Mouse (Mus musculus) ES-E14 (cell line): Measurements from ENCODE around the gene Trmt44.

Source experiments
- CHD2 ChIP-seq: IDR thresholded peaks from 2 replicates; pipeline ENCODE4 v1.6.1; 2014; ENCODE audit warnings: mild to moderate bottlenecking, low read depth, low read length, inconsistent platforms
- MAFK ChIP-seq: IDR thresholded peaks from 2 replicates; pipeline ENCODE4 v1.6.1; 2014; ENCODE audit warnings: mild to moderate bottlenecking, low read depth, low read length, inconsistent platforms; ENCODE audit not compliant: insufficient read depth
- ZC3H11A ChIP-seq: IDR thresholded peaks from 2 replicates; pipeline ENCODE4 v1.6.1; 2012; ENCODE audit warnings: low read depth, mild to moderate bottlenecking, inconsistent platforms, low read length, borderline replicate concordance
- ZNF384 ChIP-seq: IDR thresholded peaks from 2 replicates; pipeline ENCODE4 v1.6.1; 2012; ENCODE audit warnings: low read depth, low read length, inconsistent platforms

DNA sequence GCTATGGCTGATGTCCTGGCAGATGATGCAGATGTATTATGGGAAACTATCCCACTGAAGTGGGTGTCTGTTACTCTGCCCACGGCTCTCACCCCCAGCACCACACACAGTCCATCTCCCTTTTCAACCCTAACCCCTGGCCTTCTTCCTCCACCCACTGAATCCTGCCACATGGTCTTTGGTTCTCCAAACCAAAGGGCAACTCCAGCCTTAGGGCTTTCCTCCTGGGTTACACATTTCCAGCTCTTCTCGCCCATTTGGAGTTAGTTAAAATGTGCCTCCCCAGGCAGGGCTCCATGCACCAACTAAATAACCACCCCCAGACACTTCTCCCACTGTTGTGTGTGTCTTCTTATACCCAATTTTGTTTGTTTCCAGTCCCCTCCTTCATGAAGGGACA is 3.5 kb upstream of the Trmt44 start:
- no peak for TF ChIP-seq CHD2
- no peak for TF ChIP-seq ZNF384
- TF ChIP-seq ZC3H11A = no peak
- no peak for TF ChIP-seq MAFK
